Mouse (Mus musculus): ENCODE data around the gene Atrn. TPM values are rescaled to one million over a fixed set of nuclear protein-coding genes. Genes with fewer than 3 reads are reported as not detected.

Atrn gene
- total RNA-seq, 1 experiment from 2014 or later, result 14.2 TPM

DNA sequence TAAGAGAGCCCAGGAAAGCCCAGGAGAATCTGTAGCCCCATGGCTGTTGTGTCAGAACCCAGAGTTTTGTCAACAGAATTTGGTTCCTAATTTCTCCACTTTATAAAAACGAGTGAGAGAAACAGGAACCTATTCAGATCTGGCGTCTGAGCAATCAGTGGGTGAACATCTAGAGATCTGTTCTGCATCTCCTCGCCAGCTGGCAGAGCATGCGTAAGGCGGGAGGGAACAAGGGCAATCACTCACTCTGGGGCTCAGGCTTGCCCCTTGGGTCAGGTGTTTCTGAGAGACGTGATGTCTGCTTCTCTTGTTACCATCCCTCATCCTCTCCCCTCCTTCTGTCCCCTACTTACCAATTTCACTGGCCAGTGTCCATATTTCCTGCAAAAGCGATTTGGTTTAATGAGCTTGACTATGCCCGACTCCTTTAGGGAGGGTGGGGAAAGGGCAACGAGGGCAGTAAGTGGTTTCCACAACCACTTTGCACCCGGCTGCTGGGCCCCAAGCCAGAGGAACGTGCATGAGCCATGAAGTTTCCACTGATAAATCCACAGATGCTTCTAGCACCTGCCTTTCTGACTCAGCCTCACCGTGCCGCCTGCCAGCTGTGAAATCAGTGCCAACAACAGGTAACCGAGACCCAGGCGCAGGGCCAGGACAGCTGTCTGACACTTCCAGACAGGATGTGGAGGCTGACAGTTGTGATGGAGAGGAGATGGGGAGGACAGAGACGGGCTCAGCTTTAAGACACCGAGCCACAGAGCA is 131.1 kb downstream of the Atrn start:
- ATAC-seq (replicated peaks; ENCODE audit: low read depth, poor library complexity, severe bottlenecking), result peak; percentile 54

DNA sequence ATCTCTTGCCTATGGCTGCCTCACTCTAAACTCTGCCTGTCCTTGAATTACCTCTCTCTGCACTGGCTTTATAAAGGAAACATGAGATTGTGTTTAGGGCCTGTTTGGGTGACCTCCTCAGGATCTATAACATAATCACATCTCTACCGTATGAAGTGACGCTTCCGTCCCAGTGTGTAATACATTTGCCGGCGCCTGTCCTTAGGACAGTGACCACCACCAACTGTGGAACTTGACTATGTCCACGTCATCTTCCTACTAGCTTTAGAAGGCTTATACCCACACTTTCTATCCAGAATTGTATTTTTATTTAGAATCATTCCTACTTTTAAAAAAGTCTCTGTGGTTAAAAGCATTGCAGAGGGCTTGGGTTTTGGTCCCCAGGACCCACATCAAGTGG is 131.9 kb downstream of the Atrn start:
- no peak for ATAC-seq (replicated peaks; ENCODE audit: low read depth, poor library complexity, severe bottlenecking)

DNA sequence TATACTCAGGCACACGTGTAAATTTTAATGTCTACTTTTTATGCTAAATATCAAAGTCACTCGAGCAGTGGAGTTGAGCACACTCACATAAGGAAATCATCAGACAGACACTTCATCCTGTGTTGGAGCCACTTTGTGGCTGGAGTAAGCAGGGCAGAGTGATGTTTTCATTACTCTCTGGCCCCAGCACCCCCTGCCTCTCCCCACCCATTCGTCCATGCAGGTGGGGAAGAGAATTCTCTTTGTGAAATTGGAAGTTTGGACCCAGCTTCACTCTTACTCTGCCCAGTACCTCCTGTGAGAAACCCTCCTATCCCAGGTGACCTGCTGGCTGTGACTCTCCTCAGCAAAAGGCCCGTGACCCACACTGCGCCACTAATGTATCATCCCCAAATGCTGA is 132.4 kb downstream of the Atrn start:
- ATAC-seq (replicated peaks; ENCODE audit: low read depth, poor library complexity, severe bottlenecking), result no peak

DNA sequence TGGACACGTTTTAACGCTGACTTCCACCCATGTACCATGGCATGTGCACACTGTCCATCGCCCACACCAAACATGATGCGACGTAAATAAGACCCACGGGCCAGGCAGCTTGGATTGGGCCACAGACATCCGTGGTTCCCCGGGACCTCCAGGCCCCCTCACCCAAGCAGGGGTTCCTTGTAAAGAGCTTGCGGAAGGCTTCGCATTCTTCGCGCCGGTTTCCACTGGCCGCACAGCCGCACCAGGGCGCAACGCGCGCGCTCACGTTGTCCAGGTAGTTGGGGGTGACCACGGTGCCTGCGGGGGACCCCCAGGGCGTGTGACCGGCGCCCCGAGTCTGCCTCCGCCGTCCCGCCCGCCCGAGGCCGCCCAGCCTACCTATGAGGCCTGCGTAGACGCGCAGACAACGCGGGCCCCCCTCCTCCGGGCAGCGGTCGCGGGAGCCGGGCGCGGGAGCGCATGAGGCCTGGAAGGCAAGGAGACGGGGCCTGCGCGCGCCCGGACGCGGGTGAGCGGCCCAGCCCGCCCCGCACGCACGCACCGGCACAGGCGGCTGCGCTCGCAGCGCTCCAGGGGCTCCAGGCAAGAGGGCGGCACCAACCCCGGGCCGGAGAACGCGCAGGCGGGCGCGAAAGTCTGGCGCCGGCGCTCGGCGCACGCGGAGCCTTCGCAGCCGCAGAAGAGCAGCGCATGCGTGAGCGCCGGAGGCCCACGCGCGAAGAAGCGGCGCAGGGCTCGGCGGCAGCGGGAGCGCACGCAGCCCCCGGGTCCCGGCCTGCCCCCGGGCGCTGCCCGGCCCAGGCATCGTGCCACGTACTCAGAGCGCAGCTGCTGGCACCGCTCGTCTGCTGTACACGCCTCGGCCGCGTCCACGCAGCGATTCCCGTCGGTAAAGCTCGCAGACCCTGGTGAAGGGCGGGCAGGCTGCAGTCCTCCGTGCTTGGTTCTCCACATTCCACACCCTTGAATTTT is 134.8 kb downstream of the Atrn start:
- ATAC-seq (replicated peaks; ENCODE audit: low read depth, poor library complexity, severe bottlenecking), result no peak

DNA sequence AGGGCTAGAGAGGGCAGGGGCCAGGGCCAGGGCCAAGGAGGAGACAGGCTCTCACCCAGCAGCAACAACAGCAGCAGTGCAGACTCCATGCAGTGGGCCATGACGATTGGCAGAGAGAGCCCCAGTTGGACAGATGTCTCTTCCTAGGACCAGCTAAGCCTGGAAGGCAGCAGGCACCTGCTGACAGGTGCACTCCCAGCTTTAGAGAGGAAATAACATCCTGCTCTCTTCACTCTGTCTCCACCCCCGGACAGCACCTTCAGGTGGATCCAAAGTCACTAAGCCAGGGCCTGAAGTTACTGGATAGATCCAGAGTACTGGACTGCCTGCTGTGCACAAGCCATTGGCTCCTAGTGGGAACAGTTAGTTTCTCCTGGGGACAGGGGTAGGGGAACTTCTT is 136.7 kb downstream of the Atrn start, which contains the start of gene Gfra4:
Gfra4 (minus strand) TSS at position 101 of the 400 bp plus-strand sequence.
- ATAC-seq (replicated peaks; ENCODE audit: low read depth, poor library complexity, severe bottlenecking), result no peak

DNA sequence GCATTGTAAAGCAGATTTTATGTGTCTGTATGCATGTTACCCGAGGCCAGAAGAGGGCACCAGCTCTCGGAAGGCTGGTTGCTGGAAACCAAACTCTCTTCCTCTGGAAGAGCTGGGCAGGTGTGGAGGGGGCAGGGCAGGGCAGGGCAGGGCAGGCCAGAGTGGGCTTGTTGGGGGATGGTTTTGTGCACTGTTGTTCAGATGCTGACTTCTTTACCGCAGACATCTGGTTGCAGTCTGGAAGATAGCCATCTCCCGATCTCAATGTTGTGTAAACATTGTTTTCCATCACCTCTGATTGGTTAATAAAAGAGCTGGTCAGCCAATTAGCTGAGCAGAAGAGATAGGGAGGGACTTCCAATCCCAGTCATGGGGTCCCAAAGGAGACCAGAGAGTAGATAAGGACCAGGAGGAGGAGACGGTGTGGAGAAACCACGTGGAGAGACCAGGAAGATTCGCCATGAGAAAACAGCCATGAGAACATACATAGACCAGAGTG is 138.1 kb downstream of the Atrn start:
- 0 out of 2 replicates have a peak, but pooled peaks have one; percentile 9 for ATAC-seq (replicated peaks; ENCODE audit: low read depth, poor library complexity, severe bottlenecking)

DNA sequence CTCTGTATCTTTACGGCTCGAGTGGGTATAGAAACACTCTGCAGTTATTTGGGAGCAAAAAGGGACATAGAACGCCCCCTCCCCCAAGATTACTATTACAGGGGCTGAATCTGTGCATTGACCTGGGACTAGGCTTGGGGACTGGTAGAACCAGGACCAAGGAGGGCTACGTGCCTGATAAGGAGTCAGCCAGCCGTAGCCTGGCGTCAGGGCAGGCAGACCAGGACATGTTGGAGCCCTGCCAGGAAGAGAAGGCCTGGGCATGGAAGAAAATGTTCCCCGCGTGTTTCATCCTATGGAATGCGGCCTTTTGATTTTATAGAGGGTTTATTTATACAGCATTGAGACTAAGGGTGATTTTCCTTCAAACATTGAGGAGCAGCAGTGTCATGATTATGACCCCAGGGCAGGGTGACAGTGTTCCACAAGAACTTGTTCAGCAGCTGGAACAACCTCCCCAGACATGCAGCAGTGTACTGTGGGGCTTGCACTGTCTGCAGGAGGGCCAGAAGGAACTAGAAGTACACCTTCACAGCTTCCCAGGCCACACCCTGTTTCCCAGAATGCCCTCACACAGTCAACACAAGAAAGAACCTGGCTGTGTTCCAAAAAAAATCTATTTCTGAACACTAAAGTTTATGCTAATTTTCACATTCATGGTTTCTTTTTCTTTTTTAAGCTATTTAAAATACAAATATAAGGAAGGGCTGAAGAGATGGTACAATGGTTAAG is 138.9 kb downstream of the Atrn start:
- ATAC-seq (replicated peaks; ENCODE audit: low read depth, poor library complexity, severe bottlenecking), result no peak

DNA sequence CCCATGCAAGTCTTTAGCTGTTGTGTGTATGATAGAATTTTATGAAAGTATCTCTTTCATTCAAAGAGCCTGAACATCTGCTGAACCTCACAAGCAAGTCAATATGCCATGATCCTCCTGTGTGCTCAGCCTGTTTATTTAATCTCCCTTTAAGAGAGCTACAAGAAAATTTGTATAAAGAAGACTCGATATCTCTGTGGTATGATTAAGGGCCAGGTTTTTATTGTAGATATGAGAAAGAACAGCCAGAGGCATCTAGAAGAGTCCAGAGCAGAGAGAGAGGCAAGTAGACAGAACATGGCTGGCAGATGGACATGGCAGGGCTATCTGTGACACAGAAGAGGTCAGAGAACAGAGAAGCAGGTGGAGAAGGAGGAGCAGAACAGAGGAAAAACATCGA is 139.7 kb downstream of the Atrn start:
- ATAC-seq (replicated peaks; ENCODE audit: low read depth, poor library complexity, severe bottlenecking), result no peak

DNA sequence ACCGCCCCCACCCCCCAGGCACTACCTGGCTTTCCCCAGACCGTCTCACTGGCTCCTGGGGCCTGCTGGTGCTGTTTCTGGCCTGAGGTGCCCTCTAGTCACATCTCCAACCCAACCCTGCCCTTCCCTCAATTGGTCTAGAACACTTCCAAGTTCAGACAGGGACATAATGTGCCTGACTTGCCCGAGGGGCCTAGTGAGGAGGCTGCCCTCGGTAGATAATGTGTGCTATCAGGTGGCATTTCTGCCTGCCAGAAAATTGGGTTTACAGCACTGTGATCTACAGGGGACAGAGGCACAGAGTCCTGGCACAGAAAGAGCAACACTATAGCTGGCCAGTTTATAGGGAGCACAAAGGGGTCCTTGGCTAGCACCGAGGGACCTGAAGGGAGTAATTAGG is 145.7 kb downstream of the Atrn start:
- ATAC-seq (replicated peaks; ENCODE audit: low read depth, poor library complexity, severe bottlenecking), result no peak

DNA sequence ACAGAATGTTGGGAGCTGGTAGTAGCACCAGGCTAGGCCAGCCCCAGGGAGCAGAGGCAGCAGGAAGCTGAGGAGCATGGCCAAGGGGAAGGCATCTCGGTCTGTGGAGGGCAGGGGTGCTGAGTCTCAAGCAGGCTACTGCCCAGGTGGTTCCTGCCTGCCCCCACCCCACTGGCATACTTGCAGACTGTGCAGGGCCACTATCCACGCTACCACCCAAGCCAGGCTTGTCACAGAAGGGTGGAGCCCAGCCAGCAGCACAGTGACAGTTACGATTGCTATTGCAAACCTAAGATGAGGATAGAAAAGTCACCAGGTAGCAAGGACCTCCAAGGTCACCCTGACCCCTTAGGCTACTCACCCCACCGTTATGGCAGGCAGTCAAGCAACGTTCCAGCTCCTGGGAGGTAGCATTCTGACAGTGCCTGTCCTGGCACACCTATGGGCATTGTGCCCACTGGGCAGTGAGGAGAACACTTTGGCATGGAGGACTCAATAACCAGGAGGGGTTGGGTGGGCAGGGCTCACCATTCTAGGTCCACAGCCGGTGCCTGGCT is 146.6 kb downstream of the Atrn start:
- no peak for ATAC-seq (replicated peaks; ENCODE audit: low read depth, poor library complexity, severe bottlenecking)

DNA sequence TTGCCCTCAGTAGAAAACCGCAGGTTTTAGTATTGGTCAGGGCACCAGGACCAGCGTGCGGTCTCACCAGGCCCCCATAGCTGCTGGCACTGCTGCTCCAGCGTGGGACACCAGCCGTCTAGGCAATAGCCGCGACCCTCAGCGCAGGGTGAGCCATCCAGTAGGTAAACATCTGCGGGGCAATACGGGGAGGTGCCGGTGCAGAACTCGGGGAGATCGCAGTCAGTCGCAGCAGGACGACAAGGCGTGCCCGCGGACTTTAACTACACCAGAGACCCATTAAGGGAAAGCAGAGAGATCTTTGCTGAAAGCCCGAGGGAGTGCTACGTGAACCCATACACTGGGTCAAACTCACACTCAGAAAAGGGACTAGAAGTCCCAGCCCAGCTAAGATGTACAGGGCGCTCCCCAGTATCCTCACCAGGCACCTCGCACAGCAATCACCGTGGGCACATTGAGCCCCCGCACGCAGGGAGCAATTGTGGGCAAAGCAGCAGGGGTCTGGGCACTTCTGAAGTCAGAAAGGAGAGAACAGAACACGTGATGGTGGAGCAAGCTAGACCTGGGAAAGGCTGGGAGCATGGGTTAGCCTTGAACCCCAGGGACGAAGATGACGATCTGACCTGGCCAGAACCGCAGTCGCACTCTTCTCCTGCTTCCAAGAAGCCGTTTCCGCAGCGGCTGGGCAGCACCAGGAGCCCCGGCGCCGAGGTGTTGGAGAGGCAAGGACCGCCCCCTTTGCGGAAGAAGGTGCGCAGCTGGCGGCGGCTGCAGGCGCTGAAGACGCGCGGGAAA is 147.8 kb downstream of the Atrn start:
- no peak for ATAC-seq (replicated peaks; ENCODE audit: low read depth, poor library complexity, severe bottlenecking)

DNA sequence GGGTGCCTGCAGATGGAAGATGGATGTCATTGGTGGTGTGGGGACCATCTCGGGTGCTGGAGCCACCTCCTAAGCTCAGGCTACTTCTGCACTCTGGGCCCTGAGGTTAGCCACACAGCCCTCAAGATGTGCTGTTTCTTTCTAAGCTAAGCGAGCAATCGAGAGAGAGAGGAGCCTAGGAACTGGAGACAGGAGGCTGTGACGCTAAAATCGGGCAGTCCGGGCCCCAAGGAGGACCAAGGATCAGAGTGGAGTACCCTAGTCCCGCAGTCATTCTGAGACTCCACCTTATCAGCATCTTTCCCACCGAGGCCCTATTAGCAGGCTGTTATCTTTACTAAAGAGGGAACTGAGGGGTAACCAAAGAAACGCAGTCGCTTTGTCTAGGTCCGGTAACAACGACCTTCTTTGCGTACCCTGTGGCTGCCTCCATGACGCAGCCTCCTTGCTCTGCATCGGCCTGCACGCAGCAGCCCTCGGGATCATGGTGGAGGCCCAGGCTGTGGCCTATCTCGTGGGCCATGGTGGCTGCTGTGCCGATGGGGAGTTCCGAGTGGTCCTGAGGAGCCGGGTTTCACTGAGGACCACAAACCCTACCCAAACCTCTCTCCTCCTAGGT is 148.5 kb downstream of the Atrn start:
- ATAC-seq (replicated peaks; ENCODE audit: low read depth, poor library complexity, severe bottlenecking), result 0 out of 2 replicates have a peak, but pooled peaks have one; percentile 10

DNA sequence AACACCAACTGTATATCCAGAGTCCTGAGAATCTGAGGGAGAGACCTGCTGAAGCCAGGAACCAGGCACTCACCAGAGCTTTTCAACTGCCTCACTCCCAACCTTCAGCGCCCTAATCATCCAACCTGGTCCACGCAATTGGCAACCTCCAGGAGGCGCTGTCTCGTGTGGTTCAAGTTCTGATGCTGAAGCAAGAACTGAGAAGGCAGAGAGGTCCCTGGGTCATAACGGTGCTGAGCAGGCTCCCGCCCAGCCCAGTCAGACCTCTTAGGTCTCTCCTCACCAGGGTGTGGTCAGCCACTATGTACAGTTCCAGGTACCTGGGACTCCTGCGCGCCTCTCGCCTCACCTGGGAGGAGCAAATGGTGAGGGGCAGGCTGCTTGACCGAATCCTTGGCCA is 149.3 kb downstream of the Atrn start:
- ATAC-seq (replicated peaks; ENCODE audit: low read depth, poor library complexity, severe bottlenecking), result peak; percentile 64

DNA sequence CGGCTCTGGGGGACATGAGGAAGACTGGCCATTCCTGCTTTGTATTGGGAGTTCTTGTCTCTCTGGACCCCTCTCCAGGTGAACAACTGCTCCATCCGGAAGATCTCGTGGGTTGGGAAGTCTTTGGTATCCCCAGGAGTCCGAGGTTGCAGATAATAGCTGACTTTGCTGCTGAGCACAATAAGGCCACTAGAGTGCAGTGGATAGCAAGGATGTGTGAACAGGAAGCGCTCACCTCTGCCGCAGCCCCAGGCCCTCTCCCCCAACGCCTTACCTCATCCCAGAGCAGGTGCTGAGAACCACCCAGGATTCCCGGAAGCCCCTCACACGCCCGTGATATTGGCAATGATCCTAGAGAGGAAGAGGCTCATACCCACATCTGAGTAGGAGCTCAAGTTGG is 149.9 kb downstream of the Atrn start:
- peak; percentile 50 for ATAC-seq (replicated peaks; ENCODE audit: low read depth, poor library complexity, severe bottlenecking)

DNA sequence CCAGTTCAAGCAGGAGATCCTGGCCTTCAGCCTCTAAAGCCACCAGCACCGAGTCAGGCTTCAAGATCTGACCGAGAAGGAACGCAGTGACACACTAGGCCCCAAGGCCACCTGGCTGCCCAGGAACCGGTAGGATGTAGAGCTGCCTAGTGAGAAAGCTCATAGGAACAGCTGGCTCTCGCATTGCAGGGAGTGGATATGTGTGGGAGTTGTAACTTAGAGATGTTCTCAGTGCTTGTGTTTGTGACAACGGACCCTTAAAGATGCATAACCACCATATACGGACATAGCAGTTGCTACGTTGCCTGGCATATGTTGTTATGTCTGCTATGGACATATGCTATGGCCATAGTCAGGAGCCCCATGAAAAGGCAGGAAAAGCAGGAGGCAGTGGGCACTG is 152.4 kb downstream of the Atrn start:
- ATAC-seq (replicated peaks; ENCODE audit: low read depth, poor library complexity, severe bottlenecking), result no peak

DNA sequence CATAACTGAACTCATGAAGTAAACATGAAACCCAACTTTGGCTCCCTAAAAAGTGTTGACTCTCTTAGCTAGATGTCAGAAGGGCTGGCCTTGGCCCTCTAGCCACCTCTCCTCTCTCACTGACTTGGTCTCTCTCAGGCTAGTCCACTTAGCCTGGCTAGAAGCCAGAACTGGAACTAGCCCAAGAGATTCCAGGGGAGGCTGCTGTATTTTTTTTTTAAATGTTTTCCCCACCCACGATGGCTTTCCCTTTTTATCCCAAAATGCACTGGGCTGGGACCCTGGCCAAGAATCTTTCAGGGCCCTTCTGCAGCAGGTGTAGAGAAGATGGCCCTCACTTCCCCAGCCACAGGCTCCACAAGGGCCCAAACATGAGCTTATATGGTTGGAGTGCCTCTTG is 153.1 kb downstream of the Atrn start:
- ATAC-seq (replicated peaks; ENCODE audit: low read depth, poor library complexity, severe bottlenecking), result no peak

DNA sequence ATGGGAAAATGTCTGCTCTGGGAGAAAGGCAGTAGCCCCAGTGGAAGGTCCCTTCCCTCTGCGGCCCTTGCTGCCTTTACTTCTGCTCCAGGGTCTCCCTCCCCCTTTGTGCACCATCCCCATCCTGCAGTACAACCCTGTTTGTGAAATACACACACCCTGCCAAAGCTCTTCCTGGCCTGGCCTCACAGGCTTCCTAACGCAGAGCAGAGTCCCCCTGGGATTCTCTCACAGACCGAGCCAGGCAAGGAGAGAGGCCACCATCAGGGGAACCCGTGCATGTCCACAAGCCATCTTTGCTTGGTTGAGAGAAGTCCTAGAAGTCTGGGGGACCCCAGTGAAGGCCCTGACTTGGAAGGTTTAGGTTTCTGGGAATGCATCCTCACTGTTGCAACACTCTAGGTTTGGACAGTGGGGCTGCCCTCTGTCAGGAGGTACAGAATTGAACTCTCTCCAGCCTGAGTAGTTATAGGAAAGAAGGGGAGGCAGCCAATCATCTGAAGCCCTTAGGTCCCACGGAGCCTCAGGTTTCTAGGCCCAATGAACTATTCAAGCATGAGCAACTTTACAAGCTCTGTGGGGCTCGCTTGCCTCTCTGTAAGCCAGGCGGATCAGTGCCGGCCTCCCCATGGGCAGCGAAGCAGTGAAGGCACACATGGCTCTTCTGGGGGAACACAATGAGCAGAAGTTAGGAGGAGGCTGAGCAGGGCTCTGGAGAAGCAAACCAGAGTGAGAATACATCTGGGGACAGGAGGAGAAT is 153.7 kb downstream of the Atrn start:
- no peak for ATAC-seq (replicated peaks; ENCODE audit: low read depth, poor library complexity, severe bottlenecking)

DNA sequence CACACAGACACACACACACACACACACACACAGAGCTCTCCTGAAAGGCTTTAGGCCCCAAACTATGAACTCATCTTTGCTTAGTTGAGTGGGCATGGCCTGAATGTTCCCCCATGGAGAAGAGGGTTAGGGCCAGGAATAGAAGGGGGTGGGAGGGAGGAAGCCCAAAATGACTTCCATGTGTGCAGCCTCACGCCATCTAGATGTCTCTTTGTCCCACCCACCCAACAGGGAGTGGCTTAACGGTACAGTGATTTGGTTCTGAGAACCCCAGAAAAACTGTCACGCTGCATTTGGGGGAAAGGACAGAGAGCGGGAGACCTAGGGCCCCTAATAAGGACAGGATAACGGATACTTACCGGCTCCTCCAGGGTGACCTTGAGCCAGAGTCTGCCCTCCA is 154.5 kb downstream of the Atrn start:
- ATAC-seq (replicated peaks; ENCODE audit: low read depth, poor library complexity, severe bottlenecking), result no peak

Data from common myeloid progenitor, adult 5-6 weeks (primary cell).